Mouse (Mus musculus): ENCODE measurements around the gene Atxn1. TPM values are rescaled to one million over a fixed set of nuclear protein-coding genes. Genes with fewer than 3 reads are reported as not detected.

Gene Atxn1
- polyA plus RNA-seq, 1 experiment from 2014 or later: 11.9 TPM

- H3K4me2 ChIP-seq (replicated peaks; ENCODE audit: low read depth, low read length): no peak overlapping the region
- 93% methylated on average over 7 of the region's 7 CpGs for WGBS
- H3K36me3 ChIP-seq (ENCODE audit: insufficient read depth, low read length): no peaks in the 10 kb centered on the region
- TF ChIP-seq CTCF (IDR thresholded peaks at IDR 0.05): no peak
- TF ChIP-seq EP300 (IDR thresholded peaks at IDR 0.05): no peak
- no peak overlapping the region for H3K9ac ChIP-seq (replicated peaks; ENCODE audit: low read depth)
- ATAC-seq (no peak), DNase-seq (ENCODE audit: low spot score) (no peak)
- H3K27ac ChIP-seq (ENCODE audit: low read length): no peak overlapping the region
- H3K9me3 ChIP-seq (ENCODE audit: low read length): no peaks in the 10 kb centered on the region
- H3K4me1 ChIP-seq (ENCODE audit: insufficient read depth, low read depth, low read length): peaks cover 5% of the 10 kb centered on the region; the same call in 1 of the 2 replicates
- H3K4me3 ChIP-seq (ENCODE audit: low read depth, low read length): no peak overlapping the region
- H3K27me3 ChIP-seq (replicated peaks; ENCODE audit: insufficient read depth, low read length): no peaks in the 10 kb centered on the region
Observed at GRCm38 (mm10) chr13:45910348-45910747, 54.5 kb downstream of the Atxn1 start.

GRCm38 (mm10) chr13:45907181-45907691 is 57.6 kb downstream of the Atxn1 start:
- no peaks in the 10 kb centered on the region for H3K36me3 ChIP-seq (ENCODE audit: insufficient read depth, low read length)
- H3K27ac ChIP-seq (ENCODE audit: low read length): no peak overlapping the region
- H3K4me3 ChIP-seq (ENCODE audit: low read depth, low read length): no peak overlapping the region
- no peak overlapping the region for H3K9ac ChIP-seq (replicated peaks; ENCODE audit: low read depth)
- WGBS: 23% methylated on average over 6 of the region's 6 CpGs
- no peaks in the 10 kb centered on the region for H3K27me3 ChIP-seq (replicated peaks; ENCODE audit: insufficient read depth, low read length)
- no peak overlapping the region for H3K4me2 ChIP-seq (replicated peaks; ENCODE audit: low read depth, low read length)
- TF ChIP-seq CTCF (IDR thresholded peaks at IDR 0.05) (no peak), EP300 (IDR thresholded peaks at IDR 0.05) (no peak)
- ATAC-seq (peak; percentile 25; the same call in 1 of the 2 replicates), DNase-seq (ENCODE audit: low spot score) (peak; percentile 58)
- H3K9me3 ChIP-seq (ENCODE audit: low read length): no peaks in the 10 kb centered on the region
- no peaks in the 10 kb centered on the region; the same call in 1 of the 2 replicates for H3K4me1 ChIP-seq (ENCODE audit: insufficient read depth, low read depth, low read length)

GRCm38 (mm10) chr13:45906438-45907166 is 58.2 kb downstream of the Atxn1 start:
- ATAC-seq (peak; percentile 59), DNase-seq (ENCODE audit: low spot score) (no peak)
- no peaks in the 10 kb centered on the region for H3K9me3 ChIP-seq (ENCODE audit: low read length)
- TF ChIP-seq CTCF (IDR thresholded peaks at IDR 0.05) (no peak), EP300 (IDR thresholded peaks at IDR 0.05) (no peak)
- H3K4me1 ChIP-seq (ENCODE audit: insufficient read depth, low read depth, low read length): no peaks in the 10 kb centered on the region; the same call in 1 of the 2 replicates
- WGBS: 40% methylated on average over 10 of the region's 10 CpGs
- no peaks in the 10 kb centered on the region for H3K36me3 ChIP-seq (ENCODE audit: insufficient read depth, low read length)
- no peaks in the 10 kb centered on the region for H3K27me3 ChIP-seq (replicated peaks; ENCODE audit: insufficient read depth, low read length)
- no peak overlapping the region for H3K4me3 ChIP-seq (ENCODE audit: low read depth, low read length)
- H3K9ac ChIP-seq (replicated peaks; ENCODE audit: low read depth): no peak overlapping the region
- peak overlapping the region; percentile 12; the same call in 1 of the 2 replicates for H3K4me2 ChIP-seq (replicated peaks; ENCODE audit: low read depth, low read length)
- no peak overlapping the region for H3K27ac ChIP-seq (ENCODE audit: low read length)

- H3K9ac ChIP-seq (replicated peaks; ENCODE audit: low read depth): no peak overlapping the region
- H3K36me3 ChIP-seq (ENCODE audit: insufficient read depth, low read length): no peaks in the 10 kb centered on the region
- H3K4me1 ChIP-seq (ENCODE audit: insufficient read depth, low read depth, low read length): no peaks in the 10 kb centered on the region; the same call in 1 of the 2 replicates
- H3K27me3 ChIP-seq (replicated peaks; ENCODE audit: insufficient read depth, low read length): no peaks in the 10 kb centered on the region
- no peak overlapping the region for H3K4me2 ChIP-seq (replicated peaks; ENCODE audit: low read depth, low read length)
- TF ChIP-seq CTCF (IDR thresholded peaks at IDR 0.05) (no peak), EP300 (IDR thresholded peaks at IDR 0.05) (no peak)
- no peak for DNase-seq (ENCODE audit: low spot score)
- H3K4me3 ChIP-seq (ENCODE audit: low read depth, low read length): no peak overlapping the region
- H3K9me3 ChIP-seq (ENCODE audit: low read length): no peaks in the 10 kb centered on the region
- ATAC-seq: no peak
- no peak overlapping the region for H3K27ac ChIP-seq (ENCODE audit: low read length)
- 66% methylated on average over 4 of the region's 4 CpGs for WGBS
Observed at GRCm38 (mm10) chr13:45904955-45905354, 59.9 kb downstream of the Atxn1 start.

GRCm38 (mm10) chr13:45904456-45904855 is 60.4 kb downstream of the Atxn1 start:
- ATAC-seq (no peak), DNase-seq (ENCODE audit: low spot score) (no peak)
- no peak overlapping the region for H3K4me2 ChIP-seq (replicated peaks; ENCODE audit: low read depth, low read length)
- H3K4me1 ChIP-seq (ENCODE audit: insufficient read depth, low read depth, low read length): no peaks in the 10 kb centered on the region; the same call in 1 of the 2 replicates
- H3K4me3 ChIP-seq (ENCODE audit: low read depth, low read length): no peak overlapping the region
- no peaks in the 10 kb centered on the region for H3K27me3 ChIP-seq (replicated peaks; ENCODE audit: insufficient read depth, low read length)
- TF ChIP-seq CTCF (IDR thresholded peaks at IDR 0.05) (no peak), EP300 (IDR thresholded peaks at IDR 0.05) (no peak)
- H3K9me3 ChIP-seq (ENCODE audit: low read length): no peaks in the 10 kb centered on the region
- H3K27ac ChIP-seq (ENCODE audit: low read length): no peak overlapping the region
- no peak overlapping the region for H3K9ac ChIP-seq (replicated peaks; ENCODE audit: low read depth)
- no peaks in the 10 kb centered on the region for H3K36me3 ChIP-seq (ENCODE audit: insufficient read depth, low read length)
- WGBS: 55% methylated on average over 4 of the region's 4 CpGs

GRCm38 (mm10) chr13:45903519-45904274 is 61.1 kb downstream of the Atxn1 start:
- no peaks in the 10 kb centered on the region for H3K36me3 ChIP-seq (ENCODE audit: insufficient read depth, low read length)
- ATAC-seq: no peak
- H3K4me1 ChIP-seq (ENCODE audit: insufficient read depth, low read depth, low read length): no peaks in the 10 kb centered on the region; the same call in 1 of the 2 replicates
- H3K27ac ChIP-seq (ENCODE audit: low read length): no peak overlapping the region
- TF ChIP-seq EP300 (IDR thresholded peaks at IDR 0.05): no peak
- no peak for TF ChIP-seq CTCF (IDR thresholded peaks at IDR 0.05)
- no peak overlapping the region for H3K4me2 ChIP-seq (replicated peaks; ENCODE audit: low read depth, low read length)
- no peak overlapping the region for H3K4me3 ChIP-seq (ENCODE audit: low read depth, low read length)
- H3K27me3 ChIP-seq (replicated peaks; ENCODE audit: insufficient read depth, low read length): no peaks in the 10 kb centered on the region
- no peaks in the 10 kb centered on the region for H3K9me3 ChIP-seq (ENCODE audit: low read length)
- DNase-seq (ENCODE audit: low spot score): no peak
- no peak overlapping the region for H3K9ac ChIP-seq (replicated peaks; ENCODE audit: low read depth)
- 62% methylated on average over 12 of the region's 12 CpGs for WGBS

All from lung, postnatal 0 days (tissue).